Mouse (Mus musculus) gastrocnemius, postnatal 25 days (tissue): ENCODE results near the gene Tasp1. TPM values are rescaled to one million over a fixed set of nuclear protein-coding genes. Genes with fewer than 3 reads are reported as not detected.
"Not testable (repeated sequence)": the region's sequence is repeated elsewhere in the genome, so short reads cannot be mapped to it uniquely, and the experiment has no call there.

Source experiments
- DNase-seq: peaks from one replicate; pipeline ENCODE4 v3.0.0; 2022
- long read RNA-seq, 2 experiments: library from polyadenylated mRNA; stranded (forward); transcript quantifications; one replicate each; pipeline ENCODE4 v2.0.0; 2021
- total RNA-seq, 2 experiments: library from RNA; stranded (reverse); gene quantifications; 1 replicate in 1 of 2; 2 replicates in 1 of 2; pipeline ENCODE4 v1.2.3; 2021

Gene Tasp1
- 1 to 10 TPM; 4.2 to 5.0 TPM for total RNA-seq
- long read RNA-seq, experiment 1, transcript Tasp1-203 (14 exons, 2,258 nt), result major isoform, 6 of 11 reads
- long read RNA-seq, experiment 1, partial matches to known transcripts, result 2 of 11 reads
- long read RNA-seq, experiment 1, other reads (novel, unspliced or antisense), result 1 of 11 reads
- long read RNA-seq, experiment 2, partial matches to known transcripts, result 4 of 17 reads
- long read RNA-seq, experiment 2, other reads (novel, unspliced or antisense), result 7 of 17 reads

GRCm38 (mm10) chr2:140066353-140067314 is at the start of gene Tasp1:
TSS of gene Tasp1 (minus strand) at chr2:140066805.
- peak; percentile 93 for DNase-seq

- DNase-seq, result peak; percentile 38
These were observed 47.2 kb upstream of the Tasp1 start for GRCm38 (mm10) chr2:140113851-140114250.

GRCm38 (mm10) chr2:140108945-140109344 is 42.3 kb upstream of the Tasp1 start:
- no peak for DNase-seq

- no peak for DNase-seq
These were observed 41.0 kb upstream of the Tasp1 start for GRCm38 (mm10) chr2:140107641-140108040.

GRCm38 (mm10) chr2:140104951-140105350 is 38.3 kb upstream of the Tasp1 start:
- DNase-seq, result no peak

GRCm38 (mm10) chr2:140100551-140101474 is 34.2 kb upstream of the Tasp1 start:
- DNase-seq, result no peak

- DNase-seq, result no peak
These were observed 33.4 kb upstream of the Tasp1 start for GRCm38 (mm10) chr2:140099971-140100370.

- DNase-seq, result no peak
These were observed 30.6 kb upstream of the Tasp1 start for GRCm38 (mm10) chr2:140097131-140097591.

GRCm38 (mm10) chr2:140096034-140096433 is 29.4 kb upstream of the Tasp1 start:
- no peak for DNase-seq

GRCm38 (mm10) chr2:140093433-140093832 is 26.8 kb upstream of the Tasp1 start:
- no peak for DNase-seq

GRCm38 (mm10) chr2:140084245-140084644 is 17.6 kb upstream of the Tasp1 start:
- no peak for DNase-seq

- DNase-seq, result no peak
These were observed 14.4 kb upstream of the Tasp1 start for GRCm38 (mm10) chr2:140080747-140081577.

GRCm38 (mm10) chr2:140079284-140079683 is 12.7 kb upstream of the Tasp1 start:
- DNase-seq, result not testable (repeated sequence)

GRCm38 (mm10) chr2:140078600-140079280 is 12.1 kb upstream of the Tasp1 start:
- no peak for DNase-seq

- no peak for DNase-seq
These were observed 10.9 kb upstream of the Tasp1 start for GRCm38 (mm10) chr2:140077476-140077875.

- no peak for DNase-seq
These were observed 8.5 kb upstream of the Tasp1 start for GRCm38 (mm10) chr2:140075150-140075549.

GRCm38 (mm10) chr2:140067516-140067915 is 911 bp upstream of the Tasp1 start:
- no peak for DNase-seq

GRCm38 (mm10) chr2:140065676-140066075 is 929 bp downstream of the Tasp1 start:
- DNase-seq, result no peak

GRCm38 (mm10) chr2:140061481-140061880 is 5.1 kb downstream of the Tasp1 start:
- DNase-seq, result no peak

GRCm38 (mm10) chr2:140060092-140060867 is 6.3 kb downstream of the Tasp1 start:
- DNase-seq, result no peak
